Mouse (Mus musculus) lung, adult 2 months (tissue): ENCODE results near the gene Sorcs3. TPM values are rescaled to one million over a fixed set of nuclear protein-coding genes. Genes with fewer than 3 reads are reported as not detected.

Source experiments
- DNase-seq: peaks from one replicate; pipeline ENCODE4 v3.0.0; 2022
- H3K4me1 ChIP-seq: fragments of 200-500 bp; 2 replicates; pipeline ENCODE4 v1.6.1; 2011; ENCODE audit warnings: low read length; ENCODE audit not compliant: control insufficient read depth, insufficient read depth
- H3K4me3 ChIP-seq: fragments of 200-500 bp; replicated peaks from 2 replicates; pipeline ENCODE3; 2011; ENCODE audit warnings: low read depth, mild to moderate bottlenecking, control low read depth, low read length; ENCODE audit errors: extremely low read depth
- CTCF ChIP-seq: fragments of 200-500 bp; IDR thresholded peaks from 2 replicates; pipeline ENCODE4 v1.5.1; 2011; ENCODE audit warnings: mild to moderate bottlenecking, low read length, control low read depth; ENCODE audit not compliant: insufficient read depth
- POLR2A ChIP-seq: fragments of 200-500 bp; IDR thresholded peaks from 2 replicates; pipeline ENCODE4 v1.6.1; 2011; ENCODE audit warnings: low read depth, mild to moderate bottlenecking, control low read depth, low read length, borderline replicate concordance; ENCODE audit errors: extremely low read depth
- WGBS: fragments of 180-500 bp; shearing (Covaris S2); methylation state at CpG from one replicate; pipeline ENCODE4 v1.1.7; 2018; 5-methylcytosine and 5-hydroxymethylcytosine counted together
- polyA plus RNA-seq: library from polyadenylated mRNA; depleted of rRNA; stranded (reverse); fragments of >200 nt; gene quantifications from 2 replicates; pipeline ENCODE4 v1.2.3, GENCODE M21; 2012

The Sorcs3 gene
- polyA plus RNA-seq, 1 experiment = 0.04 TPM

- TF ChIP-seq CTCF (no peak), POLR2A (no peak)
- DNase-seq = no peak
- Histone ChIP-seq H3K4me1 (no peaks in the 10 kb centered on the region), H3K4me3 (no peak overlapping the region)
- 55% methylated on average over 4 of the region's 4 CpGs for WGBS
Measured at GRCm38 (mm10) chr19:48839418-48839817, 633.6 kb downstream of the Sorcs3 start.

DNA sequence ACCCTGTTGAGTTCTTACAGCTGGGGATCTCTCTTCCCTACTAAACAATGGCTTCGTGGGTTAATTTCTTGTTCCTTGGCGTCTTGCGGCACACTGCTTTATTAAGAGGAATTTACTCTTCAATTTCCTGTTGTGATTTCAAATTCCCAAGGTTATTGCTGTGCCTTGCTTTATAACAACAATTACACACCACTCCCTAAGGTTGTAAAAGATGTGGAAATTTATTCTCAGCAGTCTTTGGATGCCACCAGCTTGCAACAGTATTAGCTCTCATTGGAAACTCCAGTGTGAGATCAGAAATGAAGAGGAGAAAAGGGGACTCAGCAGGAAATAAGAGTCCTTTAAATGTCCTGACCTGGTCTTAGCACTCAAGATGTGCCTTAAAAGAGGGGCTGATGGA lies 641.9 kb downstream of the Sorcs3 start:
- no peak for DNase-seq
- TF ChIP-seq POLR2A (no peak), CTCF (no peak)
- WGBS = 69% methylated on average over 3 of the region's 3 CpGs
- H3K4me1 ChIP-seq = no peaks in the 10 kb centered on the region
- H3K4me3 ChIP-seq = no peak overlapping the region

- 73% methylated on average over 1 of the region's 1 CpGs for WGBS
- DNase-seq = no peak
- TF ChIP-seq CTCF (no peak), POLR2A (no peak)
Measured at GRCm38 (mm10) chr19:48850466-48850865, 644.6 kb downstream of the Sorcs3 start.

More at GRCm38 (mm10) chr19:48850466-48850865, 644.6 kb downstream of the Sorcs3 start:
- no peak overlapping the region for H3K4me3 ChIP-seq
- H3K4me1 ChIP-seq = no peaks in the 10 kb centered on the region
